Mouse (Mus musculus) bone marrow, adult 2 months (tissue): ENCODE results near the gene Vars.

Experiments
- CTCF ChIP-seq: fragments of 200-500 bp; IDR thresholded peaks from 2 replicates; pipeline ENCODE4 v1.5.1; 2011; ENCODE audit warnings: low read length, control low read depth; ENCODE audit not compliant: control insufficient read depth, insufficient read depth
- POLR2A ChIP-seq: fragments of 200-500 bp; IDR thresholded peaks from 2 replicates; pipeline ENCODE4 v1.6.1; 2011; ENCODE audit warnings: low read depth, mild to moderate bottlenecking, control low read depth, low read length, borderline replicate concordance; ENCODE audit not compliant: control insufficient read depth

DNA sequence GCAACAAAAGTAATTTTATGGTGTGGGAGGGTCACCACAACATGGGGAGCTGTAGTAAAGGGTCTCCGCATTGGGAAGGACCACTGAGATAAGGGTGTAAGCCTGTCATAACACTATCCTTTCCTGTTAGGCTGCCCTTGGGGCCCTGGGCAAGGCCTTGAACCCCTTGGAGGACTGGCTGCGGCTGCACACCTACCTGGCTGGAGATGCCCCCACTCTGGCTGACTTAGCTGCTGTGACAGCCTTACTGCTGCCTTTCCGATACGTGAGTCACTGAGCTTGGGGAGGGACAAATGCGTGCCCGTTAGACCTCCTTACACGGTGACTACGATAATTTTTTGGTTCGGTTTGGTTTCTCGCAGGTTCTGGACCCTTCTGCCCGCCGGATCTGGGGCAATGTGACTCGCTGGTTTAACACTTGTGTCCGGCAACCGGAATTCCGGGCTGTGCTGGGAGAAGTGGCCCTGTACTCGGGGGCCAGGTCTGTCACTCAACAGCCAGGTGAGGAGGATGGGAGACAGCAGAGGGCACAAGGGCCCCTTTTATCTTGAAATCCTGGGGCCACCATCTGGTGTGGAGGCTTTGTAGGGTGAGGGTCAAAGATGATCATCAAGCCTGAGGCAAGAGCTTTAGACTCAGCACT is 3.4 kb downstream of the Vars start:
- TF ChIP-seq CTCF (no peak), POLR2A (no peak)
